Mouse (Mus musculus) small intestine, adult 2 months (tissue): ENCODE results near the gene Zfp51. TPM values are rescaled to one million over a fixed set of nuclear protein-coding genes. Genes with fewer than 3 reads are reported as not detected.
"Not testable (repeated sequence)": the region's sequence is repeated elsewhere in the genome, so short reads cannot be mapped to it uniquely, and the experiment has no call there.

Source experiments
- H3K27ac ChIP-seq: fragments of 200-500 bp; 2 replicates; pipeline ENCODE4 v1.5.1; 2012; ENCODE audit warnings: low read depth, low read length, control low read depth, inconsistent platforms; ENCODE audit not compliant: insufficient read depth
- H3K27me3 ChIP-seq: fragments of 200-500 bp; 2 replicates; pipeline ENCODE4 v1.6.1; 2012; ENCODE audit warnings: mild to moderate bottlenecking, moderate library complexity, low read length, inconsistent platforms; ENCODE audit not compliant: control insufficient read depth, insufficient read depth
- H3K36me3 ChIP-seq: fragments of 200-500 bp; 2 replicates; pipeline ENCODE4 v1.6.1; 2012; ENCODE audit warnings: mild to moderate bottlenecking, low read length, control low read depth, inconsistent platforms; ENCODE audit not compliant: control insufficient read depth, insufficient read depth
- H3K4me1 ChIP-seq: fragments of 200-500 bp; 2 replicates; pipeline ENCODE4 v1.6.1; 2012; ENCODE audit warnings: low read length, inconsistent platforms, mixed read lengths; ENCODE audit not compliant: control insufficient read depth, insufficient read depth, insufficient read length
- H3K4me3 ChIP-seq: fragments of 200-500 bp; 2 replicates; pipeline ENCODE4 v1.5.1; 2012; ENCODE audit warnings: low read depth, mild to moderate bottlenecking, control low read depth, inconsistent platforms, low read length, moderate library complexity
- CTCF ChIP-seq: fragments of 200-500 bp; IDR thresholded peaks from 2 replicates; pipeline ENCODE4 v1.5.1; 2012; ENCODE audit warnings: low read depth, mild to moderate bottlenecking, control low read depth, inconsistent platforms, low read length, moderate library complexity, mixed read lengths; ENCODE audit not compliant: insufficient replicate concordance, insufficient read length; ENCODE audit errors: extremely low read depth
- POLR2A ChIP-seq: fragments of 200-500 bp; IDR thresholded peaks from 2 replicates; pipeline ENCODE4 v1.6.1; 2012; ENCODE audit warnings: low read depth, mild to moderate bottlenecking, control low read depth, inconsistent platforms, low read length, moderate library complexity
- WGBS: fragments of 180-500 bp; shearing (Covaris S2); methylation state at CpG from one replicate; pipeline ENCODE4 v1.1.7; 2018; 5-methylcytosine and 5-hydroxymethylcytosine counted together
- polyA plus RNA-seq: library from polyadenylated mRNA; depleted of rRNA; stranded (reverse); fragments of >200 nt; gene quantifications from 2 replicates; pipeline ENCODE4 v1.2.3, GENCODE M21; 2012; rRNA removed

The Zfp51 gene
- polyA plus RNA-seq, result 0.08 and 0.15 TPM in 2 replicates

GRCm38 (mm10) chr17:21450138-21450704 lies at the start of gene Zfp51:
Zfp51 (plus strand) TSS chr17:21450374.
- Histone ChIP-seq H3K4me3 (peak within 1 kb of the TSS; percentile 80), H3K4me1 (peaks cover 3% of the 10 kb centered on the region; the same call in 1 of the 2 replicates), H3K27me3 (no peaks in the 10 kb centered on the region), H3K36me3 (peaks cover 8% of the 10 kb centered on the region), H3K27ac (peak within 1 kb of the TSS; percentile 99)
- TF ChIP-seq CTCF (no peak), POLR2A (peak; percentile 69; the same call in 1 of the 2 replicates)
- under 1% methylated on average over 26 of the region's 26 CpGs for WGBS

DNA sequence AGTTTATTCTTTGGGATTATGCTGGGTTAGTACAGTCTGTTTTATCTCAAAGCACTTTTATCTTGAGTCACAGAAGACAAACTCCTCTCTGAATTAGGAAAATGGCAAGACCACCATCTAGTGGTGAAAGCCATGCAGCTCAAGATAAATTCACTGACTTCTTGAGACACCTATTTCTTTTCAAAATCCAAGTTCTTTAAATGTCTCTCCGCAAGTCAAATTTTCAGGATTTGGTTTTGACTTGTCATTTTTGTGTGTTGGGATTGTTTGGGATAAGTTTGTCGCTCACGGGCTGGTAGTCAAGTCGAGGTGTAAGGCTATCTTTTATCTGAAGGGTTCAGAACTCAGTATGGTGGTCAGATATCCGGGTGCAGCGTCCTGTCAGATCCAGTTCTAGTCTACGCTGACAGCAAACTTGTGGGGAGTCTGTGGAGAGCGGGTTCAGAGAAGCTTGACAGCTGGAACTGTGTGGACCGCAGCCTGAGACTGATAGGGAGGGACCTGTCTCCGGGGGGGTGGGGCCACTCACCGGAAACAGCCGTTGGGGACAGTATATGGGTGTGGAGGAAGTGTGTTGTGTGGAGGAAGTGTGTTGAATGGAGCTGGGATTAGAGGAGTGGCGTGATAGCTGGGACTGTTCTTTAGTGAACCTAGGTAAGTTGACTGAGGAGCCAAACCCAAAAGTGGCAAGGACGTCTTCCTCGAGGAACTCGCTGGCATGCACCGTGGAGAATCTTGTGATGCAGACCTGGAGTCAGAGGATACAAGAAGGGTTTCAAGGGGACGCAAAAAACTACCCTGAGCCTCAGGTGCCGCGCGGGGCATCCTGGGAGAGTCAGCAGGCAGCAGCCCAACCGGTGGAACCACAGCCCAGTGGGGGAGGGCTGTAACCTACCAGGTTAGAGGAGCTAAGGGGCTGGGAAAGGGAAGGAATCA lies 27.2 kb upstream of the Zfp51 start, which contains the start of gene Zfp54:
Gene Zfp54 (plus strand): TSS at position 564 of the 936 bp plus-strand sequence.
- under 1% methylated on average over 22 of the region's 22 CpGs for WGBS
- no peaks in the 10 kb centered on the region for H3K27me3 ChIP-seq

GRCm38 (mm10) chr17:21438806-21439400 lies 11.3 kb upstream of the Zfp51 start:
- 73% methylated on average over 9 of the region's 9 CpGs for WGBS
- not testable (repeated sequence) for H3K4me1 ChIP-seq, H3K27ac ChIP-seq, H3K4me3 ChIP-seq, H3K36me3 ChIP-seq, H3K27me3 ChIP-seq

More for the DNA sequence above, 27.2 kb upstream of the Zfp51 start, which contains the start of gene Zfp54:
- Histone ChIP-seq H3K27ac (peak within 1 kb of the TSS; percentile 87), H3K4me1 (peaks cover 1% of the 10 kb centered on the region; the same call in 1 of the 2 replicates), H3K4me3 (peak within 1 kb of the TSS; percentile 78), H3K36me3 (no peaks in the 10 kb centered on the region)
- peak; percentile 12; the same call in 1 of the 2 replicates for TF ChIP-seq CTCF
- no peak; the same call in 1 of the 2 replicates for TF ChIP-seq POLR2A

DNA sequence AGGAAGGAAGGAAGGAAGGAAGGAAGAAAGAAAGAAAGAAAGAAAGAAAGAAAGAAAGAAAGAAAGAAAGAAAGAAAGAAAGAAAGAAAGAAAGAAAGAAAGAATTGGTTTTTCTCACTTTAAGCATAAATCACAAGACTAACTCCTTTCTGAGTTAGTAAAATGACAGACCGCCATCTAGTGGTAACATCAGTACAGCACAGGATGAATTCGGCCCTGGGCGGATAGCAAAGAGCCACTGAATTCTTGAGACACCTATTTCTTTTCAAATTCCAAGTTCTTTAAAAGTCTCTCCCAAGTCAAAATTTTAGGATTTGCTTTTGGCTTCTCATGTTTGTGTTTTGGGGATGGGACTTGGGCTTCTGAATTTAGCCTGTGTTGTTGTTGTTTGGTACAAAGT lies 505 bp upstream of the Zfp51 start:
- peak overlapping the region; percentile 88 for H3K27ac ChIP-seq
- 0% methylated on average over 3 of the region's 3 CpGs for WGBS
- peaks cover 8% of the 10 kb centered on the region for H3K36me3 ChIP-seq
- H3K4me3 ChIP-seq, result peak overlapping the region; percentile 80
- H3K27me3 ChIP-seq, result no peaks in the 10 kb centered on the region
- TF ChIP-seq CTCF (no peak), POLR2A (no peak)
- peaks cover 3% of the 10 kb centered on the region; the same call in 1 of the 2 replicates for H3K4me1 ChIP-seq

- 90% methylated on average over 5 of the region's 5 CpGs for WGBS
These were observed 13.4 kb downstream of the Zfp51 start for GRCm38 (mm10) chr17:21463550-21463949.

DNA sequence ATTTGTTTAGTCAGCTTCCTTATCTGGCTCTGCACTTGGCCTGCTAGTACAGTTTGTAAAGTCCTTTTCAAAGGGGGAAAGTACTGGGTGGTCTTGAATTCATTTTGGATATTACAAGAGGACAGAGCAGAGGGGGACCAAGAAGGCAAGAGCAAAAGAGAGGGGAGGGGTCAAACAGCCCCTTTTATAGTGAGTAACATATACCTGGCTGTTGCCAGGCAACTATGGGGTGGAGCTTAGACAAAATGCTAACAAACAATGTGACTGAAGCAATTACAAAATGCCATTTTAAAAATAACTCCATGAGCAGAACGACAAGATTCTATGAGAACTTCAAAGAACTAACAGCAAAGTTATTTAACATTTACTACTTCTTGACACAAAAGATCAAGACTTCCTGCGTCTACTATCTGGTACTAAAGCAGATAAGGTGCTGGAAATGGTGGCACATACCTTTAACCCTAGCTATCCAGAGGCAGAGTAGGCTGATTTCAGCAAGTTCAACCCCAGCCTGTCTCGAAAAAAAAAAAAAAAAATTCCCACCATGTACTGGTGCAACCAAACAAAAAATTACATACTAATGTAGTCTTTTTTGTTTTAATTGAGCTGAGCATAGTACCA lies 22.0 kb downstream of the Zfp51 start:
- 24% methylated on average over 3 of the region's 3 CpGs for WGBS
- no peaks in the 10 kb centered on the region for H3K36me3 ChIP-seq
- H3K4me1 ChIP-seq, result 0 out of 2 replicates have a peak, but pooled peaks cover 2% of the 10 kb centered on the region
- no peak overlapping the region for H3K4me3 ChIP-seq
- no peak for TF ChIP-seq POLR2A
- TF ChIP-seq CTCF, result no peak
- no peaks in the 10 kb centered on the region for H3K27me3 ChIP-seq
- no peak overlapping the region for H3K27ac ChIP-seq

More at GRCm38 (mm10) chr17:21463550-21463949, 13.4 kb downstream of the Zfp51 start:
- H3K4me3 ChIP-seq, result no peak overlapping the region
- H3K27me3 ChIP-seq, result no peaks in the 10 kb centered on the region
- H3K27ac ChIP-seq, result no peak overlapping the region
- peaks cover 29% of the 10 kb centered on the region for H3K36me3 ChIP-seq
- no peak for TF ChIP-seq POLR2A
- no peak for TF ChIP-seq CTCF
- no peaks in the 10 kb centered on the region for H3K4me1 ChIP-seq

- WGBS, result 63% methylated on average over 2 of the region's 2 CpGs
- no peak for TF ChIP-seq CTCF
- no peak for TF ChIP-seq POLR2A
These were observed 22.6 kb downstream of the Zfp51 start for GRCm38 (mm10) chr17:21472653-21473307.

More at GRCm38 (mm10) chr17:21472653-21473307, 22.6 kb downstream of the Zfp51 start:
- Histone ChIP-seq H3K36me3 (no peaks in the 10 kb centered on the region), H3K27me3 (no peaks in the 10 kb centered on the region), H3K4me3 (no peak overlapping the region), H3K27ac (no peak overlapping the region), H3K4me1 (0 out of 2 replicates have a peak, but pooled peaks cover 2% of the 10 kb centered on the region)
